Mouse (Mus musculus) liver, adult (tissue): ENCODE results near the gene Slc39a11.

Experiments used
- GATA4 ChIP-seq: IDR thresholded peaks from 2 replicates; pipeline ENCODE4 v1.6.1; 2014; ENCODE audit warnings: mild to moderate bottlenecking, low read length; ENCODE audit not compliant: insufficient replicate concordance

Slc39a11 gene

DNA sequence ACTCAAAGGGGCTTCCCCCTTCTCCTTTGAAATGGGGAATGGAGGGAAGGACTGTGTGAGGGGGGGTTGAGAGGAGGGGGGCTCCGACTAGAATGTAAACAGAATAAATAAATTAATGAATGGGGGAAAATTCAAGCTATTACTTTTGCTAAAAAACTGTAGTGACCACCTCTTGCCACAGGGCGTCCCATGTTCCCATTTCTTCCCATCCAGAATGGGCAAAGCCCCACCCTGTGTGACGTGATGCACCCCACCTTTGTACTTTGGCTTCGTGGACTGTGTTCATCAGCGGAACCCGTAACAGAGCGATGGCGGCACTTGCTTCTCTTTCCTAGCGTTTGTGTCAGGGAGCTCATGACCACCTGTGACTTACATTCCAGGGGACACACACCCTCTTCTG is 273.8 kb downstream of the Slc39a11 start:
- no peak for TF ChIP-seq GATA4

DNA sequence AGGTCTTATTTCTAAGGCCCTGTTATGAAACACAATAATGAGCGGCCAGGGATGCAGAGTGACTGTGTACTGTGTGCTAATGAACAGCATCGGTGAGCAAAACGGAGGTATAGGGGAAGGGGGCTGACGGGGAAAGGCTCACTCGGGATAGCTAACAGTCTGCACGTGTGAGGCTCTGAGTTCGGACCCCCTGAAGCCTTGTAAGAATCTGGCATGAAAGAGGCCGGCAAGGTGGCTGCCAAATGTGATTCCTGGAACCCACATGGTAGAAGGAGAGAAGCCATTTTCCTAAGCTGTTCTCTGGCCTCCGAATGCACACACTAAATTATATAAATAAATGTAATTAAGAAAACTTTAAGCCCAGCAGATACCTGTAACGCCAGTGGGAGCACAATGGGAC is 276.0 kb downstream of the Slc39a11 start:
- no peak for TF ChIP-seq GATA4

DNA sequence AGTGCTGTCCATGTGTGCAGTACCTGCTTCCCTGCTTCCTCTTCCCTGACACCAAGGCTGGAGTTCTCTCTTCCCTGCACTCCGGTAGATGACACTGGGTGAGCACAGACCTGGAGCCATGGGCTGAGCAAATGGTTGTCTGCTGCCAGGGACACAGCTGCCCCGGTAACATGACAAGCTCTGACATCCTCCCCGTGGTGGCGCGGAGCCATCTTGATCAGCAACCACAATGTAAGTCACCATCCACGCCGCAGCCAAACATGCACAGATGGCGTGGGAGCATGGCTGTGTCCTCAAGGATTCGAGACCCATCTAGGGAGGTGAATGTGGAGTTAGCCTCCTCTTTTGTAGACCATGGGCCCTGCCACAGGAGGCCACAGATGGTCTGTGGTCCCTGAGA is 276.5 kb downstream of the Slc39a11 start:
- no peak for TF ChIP-seq GATA4

DNA sequence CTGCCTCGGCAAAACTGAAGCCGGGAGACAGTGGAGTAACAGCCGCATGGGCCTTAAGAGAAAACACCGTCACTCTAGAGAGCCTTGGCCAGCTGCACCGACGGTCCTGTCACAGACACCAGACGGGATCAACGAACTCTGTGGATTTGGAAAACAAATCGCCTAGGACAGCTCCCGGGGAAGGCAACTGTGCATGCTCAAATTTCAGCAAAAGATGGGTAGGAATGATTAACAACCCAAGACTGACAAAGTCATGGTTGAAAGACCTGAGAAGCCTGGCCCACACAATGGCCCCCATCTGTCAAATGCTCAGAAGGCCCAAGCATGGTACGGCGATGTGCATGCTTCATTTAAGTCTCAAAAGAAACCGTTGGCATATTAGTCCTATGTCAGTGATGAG is 281.8 kb downstream of the Slc39a11 start:
- no peak for TF ChIP-seq GATA4

DNA sequence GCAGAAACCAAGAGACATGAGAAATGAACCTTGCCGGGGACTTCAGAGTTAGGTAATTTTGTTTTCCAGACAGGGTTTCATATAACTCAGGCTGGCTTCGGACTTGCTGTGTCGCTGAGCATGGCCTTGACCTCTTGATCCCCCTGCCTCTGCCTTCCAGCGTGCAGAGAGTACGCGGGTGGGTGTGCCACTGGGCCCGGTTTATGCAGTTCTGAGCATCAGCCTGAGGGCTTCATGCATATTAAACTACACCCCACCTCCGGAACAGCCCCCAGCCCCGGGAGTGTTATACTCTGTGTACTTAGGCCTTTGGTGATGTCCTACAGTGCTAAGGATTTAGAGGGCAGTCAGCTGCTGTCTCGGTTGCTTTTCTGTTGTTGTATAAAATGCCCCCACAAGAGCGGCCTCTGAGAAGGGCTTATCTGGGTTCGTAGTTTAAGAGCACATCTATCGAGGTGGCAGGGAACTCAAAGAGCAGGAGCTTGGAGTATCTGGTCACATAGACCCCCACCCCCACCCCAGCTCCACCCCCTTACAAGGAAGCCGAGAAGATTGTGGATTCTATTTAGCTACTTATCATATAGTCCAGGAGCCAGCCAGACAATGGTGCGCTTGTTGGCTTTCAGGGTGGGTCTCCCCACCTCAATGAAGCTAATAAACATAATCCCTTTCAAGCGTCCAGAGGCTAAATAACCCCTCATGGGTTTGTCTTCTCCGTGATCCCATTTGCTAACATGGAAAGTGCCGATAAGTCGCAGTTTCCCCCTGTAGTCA is 283.4 kb downstream of the Slc39a11 start:
- no peak for TF ChIP-seq GATA4

DNA sequence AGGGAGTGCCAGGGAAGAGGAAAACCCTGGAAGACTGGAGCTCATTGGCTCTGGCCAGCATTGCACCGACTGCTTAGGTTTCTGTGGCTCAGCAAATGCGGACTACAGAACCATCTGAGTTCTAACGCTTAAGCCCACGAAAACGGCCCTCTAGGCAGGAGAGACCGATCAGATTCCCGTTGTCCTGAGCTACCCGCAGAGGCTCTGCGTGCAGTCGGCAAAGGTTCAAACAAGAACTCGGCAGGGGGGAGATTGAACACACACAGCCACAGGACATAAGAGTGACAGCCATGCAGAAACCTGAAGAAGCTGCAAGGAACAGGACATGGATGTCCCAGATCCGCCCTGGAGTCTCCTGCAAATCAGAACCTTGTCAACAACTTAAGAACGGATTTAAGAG is 286.1 kb downstream of the Slc39a11 start:
- no peak for TF ChIP-seq GATA4

DNA sequence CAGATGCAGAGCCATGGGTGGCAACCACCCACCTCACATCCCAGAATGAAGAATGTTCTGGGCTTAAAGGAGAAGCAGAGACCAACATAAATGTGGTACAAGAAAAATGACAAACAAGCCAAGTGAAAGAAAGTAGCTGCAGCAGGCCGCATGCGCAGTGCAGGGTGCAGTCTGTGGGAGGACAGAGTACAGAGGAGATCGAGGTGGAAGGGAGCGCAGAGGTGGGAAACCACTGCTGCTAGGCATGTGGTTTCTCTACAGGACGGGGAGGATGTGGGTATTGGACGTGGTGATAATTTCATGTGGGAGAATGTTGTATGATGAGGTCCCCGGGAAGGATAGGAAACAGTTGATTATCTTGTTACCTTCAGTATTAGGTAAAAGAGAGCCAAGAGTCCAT is 287.3 kb downstream of the Slc39a11 start:
- TF ChIP-seq GATA4 = no peak

DNA sequence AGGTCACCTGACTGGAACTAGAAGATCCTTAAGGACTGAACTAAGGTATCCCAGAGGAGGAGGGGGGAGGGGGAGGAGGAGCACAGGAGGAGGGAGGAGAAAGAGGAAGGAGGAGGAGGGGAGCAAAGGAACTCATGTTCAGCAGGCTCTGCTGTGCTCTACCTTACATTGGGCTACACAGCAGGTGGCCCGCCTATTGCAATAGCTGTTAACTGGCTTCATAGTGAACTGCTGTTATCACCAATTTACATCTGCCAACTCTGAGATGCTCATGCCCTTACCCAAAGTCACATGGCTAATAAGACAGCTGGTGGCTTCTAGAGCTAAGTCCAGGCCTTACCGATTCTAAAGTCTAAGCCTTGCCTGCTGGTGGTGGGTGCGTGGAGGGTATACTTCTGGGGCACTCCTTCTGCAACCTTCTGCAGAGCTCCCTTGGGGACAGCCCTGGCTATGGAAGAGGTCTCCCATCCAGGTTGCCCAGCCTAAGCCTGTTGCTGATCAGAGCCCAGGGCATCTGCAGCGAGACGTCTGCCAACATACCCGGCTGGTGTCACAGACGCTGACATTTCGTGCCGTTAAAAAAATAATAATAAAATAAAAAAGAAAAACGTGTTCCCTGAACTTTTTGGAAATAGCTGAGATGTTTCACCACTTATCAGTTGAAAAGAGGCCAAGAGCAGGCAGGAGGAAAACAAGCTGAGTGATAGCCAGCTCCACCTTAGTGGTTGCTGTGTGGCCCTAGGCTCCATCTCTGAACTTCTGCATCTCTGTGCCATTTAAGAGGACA is 289.6 kb downstream of the Slc39a11 start:
- no peak for TF ChIP-seq GATA4

DNA sequence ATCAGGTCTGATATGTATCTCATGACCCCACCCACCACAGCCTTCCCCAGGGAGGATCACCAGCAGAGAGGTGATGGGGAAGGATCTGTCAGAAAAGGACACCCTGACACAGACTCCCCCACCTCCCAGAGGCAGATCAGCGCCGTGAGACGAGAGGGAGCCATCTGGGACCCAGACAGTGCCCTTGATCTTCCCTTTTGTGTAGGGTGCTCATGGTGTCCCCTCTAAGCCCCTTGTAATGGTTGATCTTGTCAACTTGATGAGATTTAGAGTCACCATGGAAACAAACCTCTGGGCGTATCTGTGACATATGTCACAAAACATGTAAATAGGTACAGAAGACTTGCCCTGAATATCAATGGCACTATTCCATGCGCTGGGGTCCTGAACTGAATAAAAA is 293.9 kb downstream of the Slc39a11 start:
- no peak for TF ChIP-seq GATA4

DNA sequence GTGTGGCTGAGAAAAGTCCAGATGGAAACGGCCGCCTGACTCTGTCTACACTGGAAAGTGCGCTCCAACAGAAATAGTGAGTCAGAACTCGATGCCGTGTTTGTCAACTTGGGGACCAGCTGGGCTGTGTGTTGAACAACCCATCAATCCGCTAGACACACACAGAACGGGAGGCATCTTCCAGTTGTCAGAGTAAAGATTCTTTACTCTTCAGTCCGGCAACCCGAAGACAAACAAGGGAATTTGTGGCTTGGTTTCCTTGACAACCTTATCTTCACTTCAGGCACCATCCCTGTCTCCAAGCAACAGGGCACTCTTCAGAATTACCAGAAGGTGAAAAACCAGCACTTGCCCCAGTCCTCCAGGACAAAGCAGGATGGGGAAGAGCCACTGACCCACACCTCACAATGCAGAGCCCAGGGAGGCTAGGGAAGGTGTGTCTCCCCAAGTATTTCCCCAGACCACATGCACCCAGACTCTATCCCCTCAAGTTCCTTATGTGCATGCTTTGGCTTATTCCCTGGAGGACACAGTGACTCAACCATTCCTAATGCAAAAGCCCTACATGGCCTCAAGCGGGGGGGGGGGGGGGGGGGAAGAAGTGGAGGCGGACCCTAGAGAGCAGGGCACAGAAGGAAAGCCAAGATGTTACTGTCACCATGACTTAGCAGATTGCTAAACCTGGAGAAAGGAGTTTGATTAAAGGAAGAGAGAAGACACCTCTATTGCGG is 297.6 kb downstream of the Slc39a11 start:
- no peak for TF ChIP-seq GATA4

DNA sequence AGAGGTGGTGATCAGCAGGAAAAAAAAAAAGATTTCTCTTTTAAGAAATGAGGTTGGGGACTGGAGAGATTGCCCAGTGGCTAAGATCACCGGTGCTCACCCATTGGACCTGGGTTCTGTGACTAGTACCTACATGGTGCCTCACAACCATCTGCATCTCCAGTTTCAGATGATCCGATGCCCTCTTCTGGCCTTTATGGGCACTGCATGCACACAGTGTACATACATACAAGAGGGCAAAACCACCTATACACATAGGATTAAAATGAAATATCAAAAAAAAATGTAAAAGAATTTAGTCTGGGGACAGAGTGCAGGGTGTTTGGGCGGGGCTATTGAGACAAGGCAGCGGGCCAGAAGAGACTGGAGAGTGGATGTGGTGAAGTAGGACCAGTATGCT is 299.3 kb downstream of the Slc39a11 start:
- no peak for TF ChIP-seq GATA4

DNA sequence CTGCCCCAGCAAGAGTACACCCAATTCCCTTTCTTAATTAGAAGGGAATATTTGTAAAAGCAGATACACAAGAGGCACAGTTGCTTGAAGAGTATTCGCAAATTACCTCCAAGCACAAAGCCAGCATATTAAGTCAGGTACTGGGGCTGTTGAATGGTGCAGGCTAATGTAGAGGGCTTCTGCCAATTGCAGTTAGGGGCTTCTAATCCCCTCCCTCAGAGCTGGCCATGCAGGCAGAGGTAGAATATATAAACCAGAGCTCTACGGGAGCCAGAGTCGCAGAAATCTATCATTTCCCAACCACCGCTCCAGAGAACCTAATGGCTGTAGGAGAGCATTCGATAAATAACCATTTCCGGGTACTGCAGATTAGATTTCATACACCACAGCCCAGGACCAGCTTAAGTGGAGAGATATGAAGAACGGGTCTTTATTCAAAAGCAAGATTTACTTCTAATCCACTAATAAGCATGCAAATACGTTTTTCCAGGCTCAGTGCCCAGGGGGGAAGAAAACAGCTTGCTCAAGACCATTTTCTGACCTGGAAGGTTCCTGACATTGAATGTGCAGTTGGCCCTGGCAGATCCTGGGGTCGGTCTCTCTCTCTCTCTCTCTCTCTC is 302.9 kb downstream of the Slc39a11 start:
- no peak for TF ChIP-seq GATA4

DNA sequence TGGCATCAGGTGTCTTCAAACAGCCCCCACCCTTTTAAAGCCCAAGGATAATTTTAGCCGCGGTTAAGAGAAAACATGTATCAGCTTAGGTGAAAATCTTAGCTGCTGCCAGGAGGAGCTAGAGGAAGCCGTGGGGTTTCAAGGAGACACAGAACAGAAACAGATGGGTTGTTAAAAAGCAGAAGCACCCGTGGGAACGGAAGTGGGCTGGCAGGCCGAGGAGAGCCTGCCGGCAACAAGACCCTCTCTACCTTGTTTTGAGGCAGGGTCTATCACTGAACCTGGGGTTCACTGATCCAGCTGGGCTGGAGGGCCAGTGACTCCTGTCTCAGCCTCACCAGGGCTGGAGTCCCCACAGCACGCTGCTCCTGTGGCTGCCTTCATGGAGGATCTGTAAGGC is 310.1 kb downstream of the Slc39a11 start:
- no peak for TF ChIP-seq GATA4

DNA sequence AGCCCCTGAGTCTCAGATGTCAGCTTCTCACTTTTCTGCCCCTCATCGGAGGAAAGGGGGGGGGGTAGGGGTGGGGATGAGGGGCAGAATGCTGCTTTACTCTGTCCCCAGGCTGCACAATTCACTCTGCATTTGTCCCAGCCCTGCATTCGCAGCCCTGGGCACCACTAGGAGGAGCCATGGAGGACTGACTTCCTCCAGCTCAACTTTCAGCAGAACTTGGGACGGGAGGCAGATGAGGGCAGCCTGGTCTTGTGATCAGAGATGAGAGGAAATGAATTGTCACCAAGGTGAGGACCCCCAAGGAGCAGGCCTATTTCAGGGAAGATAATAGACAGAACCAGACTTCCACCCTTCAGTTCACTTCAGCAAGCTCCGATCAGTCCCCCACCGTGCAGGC is 311.3 kb downstream of the Slc39a11 start:
- TF ChIP-seq GATA4 = no peak

DNA sequence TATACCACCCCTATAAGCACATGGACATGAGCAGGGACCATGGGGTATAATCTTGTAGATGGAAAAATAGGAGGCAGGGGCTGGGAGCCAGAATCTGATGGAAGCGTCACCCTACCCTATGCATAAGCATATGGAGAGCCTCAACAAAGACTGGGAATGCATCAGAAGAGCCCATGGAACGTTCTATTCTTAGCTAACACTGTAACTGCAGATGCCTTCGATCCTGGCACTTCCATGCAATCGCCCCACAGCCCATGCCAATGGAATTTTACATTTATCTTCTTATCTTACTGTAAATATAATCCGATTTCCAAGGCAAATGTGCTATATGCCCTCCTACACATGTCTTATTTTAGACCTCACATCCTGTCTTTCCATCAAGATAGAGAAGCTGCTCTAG is 314.2 kb downstream of the Slc39a11 start:
- TF ChIP-seq GATA4 = no peak
